Mouse (Mus musculus): ENCODE measurements around the gene Lmod3.
A peak's percentile ranks its signal among the peaks of the same experiment; 100 is the strongest.

GRCm38 (mm10) chr6:97209201-97209600 is 43.4 kb downstream of the Lmod3 start:
- TF ChIP-seq CTCF (IDR thresholded peaks at IDR 0.05; ENCODE audit: low read depth) (peak; percentile 22), EP300 (IDR thresholded peaks at IDR 0.05; ENCODE audit: low read depth) (no peak)

All from liver, embryonic 14.5 days (tissue).